Mouse (Mus musculus): Measurements from ENCODE around the gene Elmo2.
A peak's percentile ranks its signal among the peaks of the same experiment; 100 is the strongest.

Elmo2 gene

DNA sequence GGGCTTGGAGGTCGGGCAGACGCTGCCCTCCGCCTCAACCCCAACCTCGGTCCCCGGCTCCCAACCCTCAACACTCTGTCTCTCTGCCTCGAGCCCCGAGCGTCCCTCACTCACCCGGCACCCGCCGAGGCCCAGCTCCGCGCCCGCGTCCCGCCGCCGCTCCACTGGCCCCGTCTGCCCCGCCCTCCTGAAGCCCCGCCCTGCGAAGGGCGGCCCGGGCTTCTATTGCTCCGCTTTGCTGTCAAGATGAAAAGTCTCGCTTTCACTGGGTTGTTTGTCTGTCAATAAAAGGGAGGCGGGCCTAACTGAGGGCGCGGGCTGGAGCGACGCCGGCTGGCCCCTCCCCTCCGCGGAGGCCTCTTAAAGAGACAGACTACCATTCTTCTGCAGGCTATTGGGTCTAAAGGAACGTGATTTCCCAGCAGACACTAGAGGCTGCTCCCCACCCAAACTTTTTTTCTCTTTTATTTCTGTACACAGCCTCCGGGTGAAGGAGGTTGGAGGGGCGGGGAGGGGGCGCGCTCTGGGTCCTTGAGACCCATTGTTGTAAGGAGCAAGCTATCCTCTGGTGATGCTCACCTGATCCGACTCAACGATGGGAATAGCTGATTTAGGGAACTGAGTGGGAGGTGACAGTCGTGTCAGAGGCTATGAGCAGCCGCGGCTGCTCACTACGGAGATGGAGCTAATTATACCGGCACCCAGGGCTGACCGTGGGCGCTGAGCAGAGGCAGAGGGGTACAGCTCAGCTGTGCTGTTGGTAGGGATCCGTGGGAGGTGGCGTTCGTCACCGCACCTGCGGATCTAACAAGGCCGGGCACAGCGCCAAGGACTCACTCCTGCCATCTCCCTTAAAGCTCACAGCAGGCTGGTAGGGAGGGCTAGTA is at the start of gene Elmo2:
Elmo2 (minus strand) TSS at position 176 of the 887 bp plus-strand sequence.
- peak; percentile 97 to 100 for DNase-seq (ENCODE audit: inconsistent age in 2 of 2, low spot score in 1 of 2)

GRCm38 (mm10) chr2:165376001-165376400 is 49.7 kb upstream of the Elmo2 start:
- DNase-seq (ENCODE audit: inconsistent age in 2 of 2, low spot score in 1 of 2) = no peak

GRCm38 (mm10) chr2:165375478-165375877 is 49.2 kb upstream of the Elmo2 start:
- no peak for DNase-seq (ENCODE audit: inconsistent age in 2 of 2, low spot score in 1 of 2)

DNA sequence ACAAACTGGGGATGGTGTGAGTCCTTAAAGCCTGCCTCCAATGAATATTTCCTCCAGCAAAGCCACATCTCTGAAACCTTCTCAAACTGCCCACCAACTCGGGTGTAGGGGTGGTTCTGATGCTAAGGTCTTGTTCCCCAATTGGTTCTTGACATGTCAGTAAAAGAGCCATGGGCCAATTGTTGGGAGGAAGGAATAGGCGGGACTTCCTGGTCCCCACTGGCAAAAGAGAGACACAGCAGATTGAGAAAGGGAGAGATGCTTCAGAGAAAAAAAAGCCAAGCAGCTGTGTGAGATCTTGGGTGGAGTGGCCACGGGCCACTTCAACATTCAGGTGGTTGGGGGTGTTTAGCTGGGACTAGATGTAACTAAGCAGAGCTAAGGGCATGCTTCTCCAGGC is 44.8 kb upstream of the Elmo2 start:
- no peak for DNase-seq (ENCODE audit: inconsistent age in 2 of 2, low spot score in 1 of 2)

- no peak for DNase-seq (ENCODE audit: inconsistent age in 2 of 2, low spot score in 1 of 2)
Measured at GRCm38 (mm10) chr2:165370348-165370747, 44.1 kb upstream of the Elmo2 start.

- DNase-seq (ENCODE audit: inconsistent age in 2 of 2, low spot score in 1 of 2) = no peak
Measured at GRCm38 (mm10) chr2:165368496-165368895, 42.2 kb upstream of the Elmo2 start, which contains the start of gene Zfp663. TSS of gene Zfp663 (minus strand) at chr2:165368729.

GRCm38 (mm10) chr2:165367868-165368439 is 41.7 kb upstream of the Elmo2 start:
- DNase-seq (ENCODE audit: inconsistent age in 2 of 2, low spot score in 1 of 2) = peak in 1 of 2 experiments; percentile 46

DNA sequence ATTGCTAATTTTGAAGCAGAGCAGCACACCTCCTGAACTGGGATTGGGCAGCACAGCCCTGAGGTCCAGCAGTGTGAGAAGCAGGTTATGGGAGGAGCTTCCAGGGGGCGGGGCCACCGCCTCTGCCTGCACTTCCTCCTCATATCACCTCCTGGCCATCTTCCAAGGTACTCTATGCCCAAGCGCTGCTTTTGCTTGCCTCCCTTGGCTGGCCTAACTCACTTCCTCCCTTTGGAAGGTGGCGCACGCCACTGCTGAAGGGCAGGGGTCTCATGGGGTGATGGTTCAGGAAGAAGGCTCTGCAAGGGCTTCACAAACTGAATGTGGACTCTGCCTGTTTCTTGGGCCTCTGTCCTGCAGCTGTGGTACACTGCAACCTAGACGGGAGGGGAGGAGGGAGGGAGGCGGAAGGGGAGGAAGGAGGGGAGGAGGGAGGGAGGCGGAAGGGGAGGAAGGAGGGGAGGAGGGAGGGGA is 40.8 kb upstream of the Elmo2 start:
- peak; percentile 44 to 63 for DNase-seq (ENCODE audit: inconsistent age in 2 of 2, low spot score in 1 of 2)

DNA sequence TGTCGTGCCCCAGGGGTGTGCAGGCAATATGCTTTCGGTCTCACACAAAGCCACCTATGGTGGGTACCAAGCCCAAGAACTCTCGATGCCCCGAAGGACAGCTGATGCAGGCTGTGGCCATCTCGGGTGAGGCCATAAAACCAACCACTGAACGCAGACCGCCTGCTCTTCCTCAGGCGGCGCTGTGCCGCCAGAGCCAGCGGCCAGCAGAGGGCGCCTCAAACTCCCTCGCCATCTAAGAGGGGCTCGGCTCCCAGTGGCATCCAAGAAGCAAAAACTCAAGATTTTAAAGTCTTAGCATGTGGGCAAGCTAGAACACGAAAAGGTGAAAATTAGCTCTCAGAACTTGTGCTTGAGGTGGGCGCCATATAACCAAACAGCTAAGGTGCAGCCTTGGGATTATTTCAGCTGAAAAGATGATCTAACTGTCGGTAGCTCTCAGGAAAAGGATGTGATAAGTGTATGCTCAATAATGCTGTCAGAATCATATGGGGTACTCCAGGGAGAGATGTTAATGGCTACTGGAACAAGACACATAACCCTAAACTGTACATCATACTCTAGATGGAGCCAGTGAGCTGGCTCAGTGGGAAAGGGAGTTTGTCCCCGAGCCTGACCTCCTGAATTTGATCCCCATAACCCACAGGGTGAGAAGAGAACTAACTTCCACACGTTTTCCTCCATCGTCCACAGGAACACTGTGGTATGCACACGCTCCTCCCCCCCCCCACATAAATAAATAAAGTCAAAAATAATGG is 38.2 kb upstream of the Elmo2 start:
- peak; percentile 43 to 76 for DNase-seq (ENCODE audit: inconsistent age in 2 of 2, low spot score in 1 of 2)

DNA sequence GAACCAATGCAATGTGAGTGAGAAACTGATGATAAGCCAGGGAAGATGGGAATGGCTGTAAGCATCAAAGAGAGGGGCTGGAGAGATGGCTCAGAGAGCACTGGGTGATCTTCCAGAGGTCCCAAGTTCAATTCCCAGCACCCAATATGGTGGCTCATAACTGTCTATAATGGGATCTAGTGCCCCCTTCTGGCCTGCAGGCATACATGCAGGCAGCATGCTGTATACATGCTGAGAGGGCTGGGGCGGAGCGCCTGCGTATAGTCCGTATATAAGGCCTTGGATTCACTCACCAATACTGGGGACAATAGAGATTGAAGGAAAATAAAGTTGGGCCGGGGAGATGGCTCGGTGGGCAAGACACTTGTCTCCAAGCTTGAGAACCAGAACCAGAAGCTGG is 37.0 kb upstream of the Elmo2 start:
- no peak for DNase-seq (ENCODE audit: inconsistent age in 2 of 2, low spot score in 1 of 2)

DNA sequence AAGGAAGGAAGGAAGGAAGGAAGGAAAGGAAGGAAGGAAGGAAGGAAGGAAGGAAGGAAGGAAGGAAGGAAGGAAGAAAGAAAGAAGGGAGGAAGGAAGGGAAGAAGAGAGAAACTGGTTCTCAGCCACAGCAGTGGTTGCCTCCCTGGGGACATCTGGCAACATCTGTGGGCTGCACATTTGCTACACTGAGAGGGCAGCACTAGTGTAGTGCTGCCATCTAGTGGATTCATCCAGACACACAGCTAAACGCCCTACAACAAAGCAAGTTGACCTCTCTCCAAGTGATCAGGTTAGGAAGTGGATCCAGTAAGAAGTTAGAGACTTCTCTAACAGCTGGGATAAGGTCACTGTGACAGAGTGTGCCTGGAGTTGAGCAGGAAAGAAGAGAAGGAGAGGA is 34.6 kb upstream of the Elmo2 start:
- DNase-seq (ENCODE audit: inconsistent age in 2 of 2, low spot score in 1 of 2) = peak; percentile 40 to 75

DNA sequence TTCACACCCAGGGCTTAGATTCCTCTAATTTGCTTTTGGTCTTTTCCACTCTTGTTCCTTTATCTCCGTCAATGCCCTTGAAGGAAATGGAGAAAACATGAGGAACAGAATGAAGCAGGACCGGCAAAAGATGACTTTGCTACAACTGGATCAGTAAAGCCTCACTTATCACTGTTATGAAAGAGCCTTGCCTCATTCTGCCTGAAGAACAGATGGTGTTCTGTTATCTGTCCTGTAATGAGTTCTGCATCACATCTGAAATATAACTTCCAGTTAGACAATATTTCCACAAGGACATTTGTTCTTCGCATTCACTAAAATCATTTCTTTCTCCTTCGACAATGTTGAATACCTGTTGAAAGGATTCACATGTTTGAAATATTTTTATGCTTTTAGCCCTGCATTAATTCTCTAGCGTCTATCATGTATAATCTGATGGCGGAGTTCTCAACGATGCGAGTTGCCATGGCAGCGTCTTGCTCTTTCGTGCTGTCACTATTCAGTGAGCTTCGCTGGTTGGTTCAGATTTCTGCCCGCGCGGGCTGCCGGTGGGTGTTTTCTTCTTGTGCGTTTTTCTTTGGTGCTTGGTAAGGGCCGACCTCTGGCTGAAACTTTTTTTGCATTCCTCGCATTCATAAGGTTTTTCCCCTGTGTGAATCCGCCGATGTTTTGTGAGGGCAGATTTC is 25.7 kb upstream of the Elmo2 start:
- no peak for DNase-seq (ENCODE audit: inconsistent age in 2 of 2, low spot score in 1 of 2)

DNA sequence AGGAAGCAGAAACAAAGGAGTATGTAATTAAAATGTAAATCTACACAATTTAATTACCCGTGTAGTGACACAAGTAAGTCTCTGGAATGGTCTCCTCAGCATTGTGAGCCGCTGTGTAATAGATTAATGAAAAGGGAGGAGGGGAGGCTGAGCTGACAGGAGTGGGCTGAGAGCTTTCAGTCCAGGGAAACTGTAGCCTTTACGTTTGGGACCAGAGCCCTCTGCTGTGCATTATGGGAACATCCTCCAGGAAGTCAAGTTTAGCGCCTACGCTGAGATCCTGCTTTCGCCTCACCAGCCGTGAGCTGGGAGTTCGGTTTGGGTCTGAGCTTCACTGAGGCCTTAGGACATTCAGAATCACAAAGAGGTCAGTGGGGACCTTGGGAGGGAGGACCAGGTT is 23.2 kb upstream of the Elmo2 start:
- no peak for DNase-seq (ENCODE audit: inconsistent age in 2 of 2, low spot score in 1 of 2)

GRCm38 (mm10) chr2:165346180-165346579 is 19.9 kb upstream of the Elmo2 start:
- DNase-seq (ENCODE audit: inconsistent age in 2 of 2, low spot score in 1 of 2) = no peak

- DNase-seq (ENCODE audit: inconsistent age in 2 of 2, low spot score in 1 of 2) = peak; percentile 59 to 83
Measured at GRCm38 (mm10) chr2:165337191-165337590, 10.9 kb upstream of the Elmo2 start.

DNA sequence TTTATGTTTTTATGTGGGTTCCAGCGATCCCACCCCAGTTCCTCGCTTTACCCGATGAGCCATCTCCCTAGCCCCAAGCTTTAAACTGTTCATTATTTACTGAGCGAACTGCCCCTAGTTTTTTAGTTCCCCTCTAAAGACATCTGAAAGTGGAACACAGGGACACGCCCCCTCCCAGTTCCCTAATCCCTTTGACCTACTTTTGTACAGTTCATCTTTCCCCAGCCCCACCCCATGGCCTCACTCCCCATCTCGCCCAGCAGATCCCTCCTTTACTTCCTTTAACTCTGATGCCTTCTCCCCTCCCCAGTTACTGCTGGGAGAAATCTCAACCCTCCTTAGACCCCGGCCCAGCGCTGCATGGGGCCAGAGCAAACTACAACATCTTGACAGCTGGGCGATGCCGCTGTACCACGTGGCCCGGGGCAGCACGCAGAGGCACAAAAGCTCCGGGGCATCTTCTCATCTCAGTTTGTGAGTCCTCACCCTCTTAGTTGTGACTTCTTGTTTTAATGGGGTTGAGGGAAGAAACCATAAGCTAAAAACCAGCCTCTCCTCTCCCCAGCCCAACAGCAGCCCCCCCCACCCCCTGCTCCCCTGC is 6.4 kb upstream of the Elmo2 start:
- DNase-seq (ENCODE audit: inconsistent age in 2 of 2, low spot score in 1 of 2) = no peak

- no peak for DNase-seq (ENCODE audit: inconsistent age in 2 of 2, low spot score in 1 of 2)
Measured at GRCm38 (mm10) chr2:165329703-165330102, 3.4 kb upstream of the Elmo2 start.

DNA sequence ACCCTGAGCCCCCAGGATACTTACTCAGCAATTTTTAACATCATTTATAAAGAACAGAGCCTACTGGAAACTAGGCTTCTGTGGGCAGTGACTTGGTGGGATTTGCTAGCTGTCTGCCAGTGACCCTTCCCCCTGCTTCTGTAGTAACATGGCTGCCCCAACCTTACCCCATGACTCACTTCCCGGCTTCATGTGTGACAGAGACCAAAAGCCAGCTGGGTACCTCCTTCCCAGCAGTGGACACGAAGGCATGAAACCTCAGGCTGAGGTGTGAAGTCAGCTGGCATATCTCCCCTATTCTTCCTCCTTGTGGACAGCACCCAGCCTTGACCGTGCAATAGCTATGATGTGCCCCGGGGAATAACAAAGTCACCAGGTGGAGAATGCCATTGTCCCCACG is 2.5 kb upstream of the Elmo2 start:
- no peak for DNase-seq (ENCODE audit: inconsistent age in 2 of 2, low spot score in 1 of 2)

GRCm38 (mm10) chr2:165327386-165327785 is 1.1 kb upstream of the Elmo2 start:
- DNase-seq (ENCODE audit: inconsistent age in 2 of 2, low spot score in 1 of 2) = no peak

- DNase-seq (ENCODE audit: inconsistent age in 2 of 2, low spot score in 1 of 2) = no peak
Measured at GRCm38 (mm10) chr2:165325521-165326303, 567 bp downstream of the Elmo2 start.
